Mouse (Mus musculus) forebrain, embryonic 10.5 days (tissue): ENCODE data around the gene Eepd1. TPM values are rescaled to one million over a fixed set of nuclear protein-coding genes. Genes with fewer than 3 reads are reported as not detected.

ENCODE experiments used
- polyA plus RNA-seq: library from polyadenylated mRNA; unstranded; fragments of >200 nt; fragmentation: Nextera tagmentation; extraction: Ambion mirVana; gene quantifications from 2 replicates; pipeline ENCODE4 v1.2.1, GENCODE M21; 2016

Gene Eepd1
- polyA plus RNA-seq, 1 experiment from 2014 or later, result 11.6 TPM

Other genes starting within 250 kb of the Eepd1 start
- gene Sept7, start 229.1 kb upstream of the Eepd1 start, polyA plus RNA-seq, result 214 and 245 TPM in 2 replicates